Mouse (Mus musculus): ENCODE measurements at regions not wholly inside any gene's neighbourhood (a gene's known extent, or its start where the extent isn't known, plus 50 kb on each side); places are given as distances from the start of the nearest gene placed in this dataset.

DNA sequence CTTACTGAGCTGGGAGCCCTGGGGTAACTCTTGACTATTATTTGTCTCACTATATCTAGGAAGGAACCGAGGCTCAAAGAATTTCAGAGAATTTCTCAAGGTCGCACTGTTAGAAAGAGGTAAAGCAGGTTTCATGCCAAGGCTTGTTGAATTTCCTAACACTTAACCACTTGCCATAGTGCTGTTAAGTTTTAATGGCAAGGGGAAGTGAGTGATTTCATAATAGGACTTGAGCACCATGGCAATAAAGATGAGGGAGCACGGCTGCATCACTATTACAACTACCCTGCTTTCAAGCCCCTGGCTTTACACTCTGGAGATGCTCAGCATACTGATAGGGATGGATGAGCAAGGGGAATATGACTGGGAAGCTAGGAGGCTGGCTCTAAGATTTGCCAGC, 216.9 kb upstream of the H2al1a start:
- no peak for TF ChIP-seq CTCF (IDR thresholded peaks at IDR 0.05; ENCODE audit: borderline replicate concordance, extremely low read depth, insufficient read depth, insufficient read length)
- no peak for TF ChIP-seq POLR2A (IDR thresholded peaks at IDR 0.05; ENCODE audit: borderline replicate concordance, extremely low read depth, insufficient read depth, insufficient read length, poor library complexity, severe bottlenecking)

Measured in brain, embryonic 14.5 days (tissue).